Mouse (Mus musculus) forebrain, embryonic 12.5 days (tissue): ENCODE data around the gene Tmem184b. TPM values are rescaled to one million over a fixed set of nuclear protein-coding genes. Genes with fewer than 3 reads are reported as not detected.

Source experiments
- ATAC-seq: fragments of 200-750 bp; cut with Nextera tagmentation; 2 replicates; pipeline ENCODE4 v1.8.0; 2017; ENCODE audit warnings: moderate TSS enrichment; ENCODE audit not compliant: low FRiP score
- H3K27ac ChIP-seq: fragments of 300-500 bp; sonication (generic); 2 replicates; pipeline ENCODE4 v1.5.1; 2016; ENCODE audit warnings: mild to moderate bottlenecking
- H3K27me3 ChIP-seq: fragments of 300-500 bp; sonication (generic); 2 replicates; pipeline ENCODE4 v1.6.1; 2016; ENCODE audit warnings: mild to moderate bottlenecking
- H3K36me3 ChIP-seq: fragments of 300-500 bp; sonication (generic); replicated peaks from 2 replicates; pipeline ENCODE4 v1.6.1; 2016; ENCODE audit warnings: mild to moderate bottlenecking
- H3K4me1 ChIP-seq: fragments of 300-500 bp; sonication (generic); 2 replicates; pipeline ENCODE4 v1.6.1; 2016
- H3K4me2 ChIP-seq: fragments of 300-500 bp; sonication (generic); 2 replicates; pipeline ENCODE4 v1.6.1; 2016; ENCODE audit warnings: mild to moderate bottlenecking, moderate library complexity
- H3K4me3 ChIP-seq: fragments of 300-500 bp; sonication (generic); replicated peaks from 2 replicates; pipeline ENCODE4 v1.5.1; 2016; ENCODE audit warnings: mild to moderate bottlenecking
- H3K9ac ChIP-seq: fragments of 300-500 bp; sonication (generic); 2 replicates; pipeline ENCODE4 v1.6.1; 2016; ENCODE audit warnings: mild to moderate bottlenecking
- H3K9me3 ChIP-seq: fragments of 300-500 bp; sonication (generic); 2 replicates; pipeline ENCODE4 v1.6.1; 2016
- WGBS: fragments of 180-500 bp; shearing (Covaris S2); methylation state at CpG from one replicate; pipeline ENCODE4 v1.1.7; 2016; 5-methylcytosine and 5-hydroxymethylcytosine counted together
- polyA plus RNA-seq: library from polyadenylated mRNA; unstranded; fragments of >200 nt; fragmentation: Nextera tagmentation; extraction: Ambion mirVana; gene quantifications from 2 replicates; pipeline ENCODE4 v1.2.1, GENCODE M21; 2016

Tmem184b gene
- polyA plus RNA-seq, 1 experiment from 2014 or later: 43.6 TPM

DNA sequence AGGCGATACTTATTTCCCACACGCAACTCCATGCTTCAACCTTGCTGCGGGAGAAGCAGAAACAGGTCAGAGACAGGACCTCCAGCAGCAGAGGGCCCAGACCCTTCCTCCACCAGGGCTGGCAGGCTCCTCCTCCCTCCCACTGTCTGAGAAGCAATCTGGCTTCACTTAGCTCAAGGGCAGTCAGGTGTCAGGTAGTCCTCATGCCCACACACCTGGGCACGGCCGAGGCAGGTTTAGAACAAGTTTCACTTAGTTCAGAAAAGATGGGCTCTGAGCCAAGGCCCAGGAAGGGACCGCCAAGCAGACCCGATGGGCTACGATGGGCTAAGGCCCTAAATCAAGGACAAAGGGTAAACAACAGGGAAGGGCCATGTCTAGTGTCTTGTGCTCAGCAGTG lies 35.4 kb upstream of the Tmem184b start:
- Histone ChIP-seq H3K4me1 (peaks cover 67% of the 10 kb centered on the region), H3K4me3 (0 out of 2 replicates have a peak overlapping the region, but pooled peaks have one; percentile 4), H3K9ac (0 out of 2 replicates have a peak overlapping the region, but pooled peaks have one; percentile 94), H3K27ac (no peak overlapping the region), H3K27me3 (0 out of 2 replicates have a peak, but pooled peaks cover 6% of the 10 kb centered on the region), H3K9me3 (no peaks in the 10 kb centered on the region), H3K36me3 (peaks cover 51% of the 10 kb centered on the region), H3K4me2 (peak overlapping the region; percentile 80)
- 91% methylated on average over 8 of the region's 8 CpGs for WGBS
- no peak for ATAC-seq

DNA sequence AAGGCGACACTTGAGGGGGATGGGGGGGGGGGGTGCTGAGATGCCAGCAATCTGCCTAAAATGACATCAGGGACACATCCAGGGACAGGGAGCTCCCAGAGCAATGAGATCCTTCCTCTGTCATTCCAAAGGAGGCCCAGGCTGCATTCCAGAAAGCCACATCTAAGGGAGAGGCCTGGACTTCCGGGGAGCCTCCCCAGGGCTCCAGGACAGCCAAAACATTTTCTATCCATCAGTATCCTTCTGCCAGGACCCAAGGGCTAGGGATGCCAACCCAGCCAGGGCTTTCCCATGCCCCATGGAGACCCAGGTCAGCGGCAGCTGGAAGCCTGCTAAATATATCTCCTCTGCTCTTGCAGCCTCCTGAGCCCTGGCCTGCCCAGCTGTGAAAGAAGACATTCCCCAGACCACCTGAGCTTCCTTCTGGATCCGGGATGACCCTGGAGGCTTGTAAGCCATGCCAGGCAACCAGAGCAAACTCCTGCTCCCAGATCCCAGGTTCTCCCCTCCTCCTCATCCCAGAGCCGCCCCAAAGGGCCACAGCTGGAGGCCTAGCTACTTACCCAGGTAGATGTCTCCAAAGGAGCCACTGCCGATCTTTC lies 34.9 kb upstream of the Tmem184b start:
- H3K4me2 ChIP-seq: peak overlapping the region; percentile 80; the same call in 1 of the 2 replicates
- H3K4me3 ChIP-seq: 0 out of 2 replicates have a peak overlapping the region, but pooled peaks have one; percentile 4
- peaks cover 56% of the 10 kb centered on the region for H3K36me3 ChIP-seq
- H3K4me1 ChIP-seq: peaks cover 67% of the 10 kb centered on the region
- no peak for ATAC-seq
- no peak overlapping the region for H3K9ac ChIP-seq
- 89% methylated on average over 6 of the region's 6 CpGs for WGBS
- H3K27ac ChIP-seq: no peak overlapping the region
- 0 out of 2 replicates have a peak, but pooled peaks cover under 1% of the 10 kb centered on the region for H3K27me3 ChIP-seq
- H3K9me3 ChIP-seq: no peaks in the 10 kb centered on the region

DNA sequence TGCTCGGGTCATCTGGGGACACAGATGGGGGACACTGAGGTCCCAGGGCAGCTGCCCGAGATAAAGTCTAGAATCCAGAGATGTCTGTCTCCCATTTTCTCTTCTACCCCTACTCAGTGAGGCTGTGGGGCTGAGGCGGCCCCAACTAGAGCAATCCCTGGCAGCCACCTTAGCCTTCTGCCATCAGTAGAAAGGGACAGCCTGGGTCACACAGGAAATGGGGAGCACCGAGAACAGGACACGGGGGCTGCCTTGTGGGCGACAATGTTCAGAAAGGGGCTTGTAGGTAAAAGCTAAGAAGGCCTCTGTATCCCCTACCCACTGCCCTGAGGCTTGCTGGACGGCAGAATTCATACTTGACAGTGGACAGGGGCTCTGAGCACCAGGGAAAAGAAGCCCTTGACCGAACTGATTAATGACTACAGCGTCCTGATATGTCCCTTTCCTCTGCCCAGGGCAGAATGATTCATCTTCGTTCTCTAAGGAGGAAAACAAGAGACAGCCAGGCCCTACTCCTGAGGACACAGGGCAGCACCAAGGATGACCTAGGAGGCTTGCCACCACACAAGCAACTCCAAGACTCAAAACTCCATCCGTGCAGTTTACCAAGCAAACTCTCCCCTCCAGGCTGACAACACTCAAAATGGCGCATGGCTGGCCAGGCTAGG lies 34.3 kb upstream of the Tmem184b start:
- Histone ChIP-seq H3K27me3 (no peaks in the 10 kb centered on the region), H3K9ac (no peak overlapping the region), H3K36me3 (peaks cover 62% of the 10 kb centered on the region), H3K4me2 (no peak overlapping the region), H3K4me3 (no peak overlapping the region), H3K4me1 (peaks cover 65% of the 10 kb centered on the region), H3K27ac (no peak overlapping the region), H3K9me3 (no peaks in the 10 kb centered on the region)
- ATAC-seq: no peak
- 94% methylated on average over 12 of the region's 12 CpGs for WGBS

DNA sequence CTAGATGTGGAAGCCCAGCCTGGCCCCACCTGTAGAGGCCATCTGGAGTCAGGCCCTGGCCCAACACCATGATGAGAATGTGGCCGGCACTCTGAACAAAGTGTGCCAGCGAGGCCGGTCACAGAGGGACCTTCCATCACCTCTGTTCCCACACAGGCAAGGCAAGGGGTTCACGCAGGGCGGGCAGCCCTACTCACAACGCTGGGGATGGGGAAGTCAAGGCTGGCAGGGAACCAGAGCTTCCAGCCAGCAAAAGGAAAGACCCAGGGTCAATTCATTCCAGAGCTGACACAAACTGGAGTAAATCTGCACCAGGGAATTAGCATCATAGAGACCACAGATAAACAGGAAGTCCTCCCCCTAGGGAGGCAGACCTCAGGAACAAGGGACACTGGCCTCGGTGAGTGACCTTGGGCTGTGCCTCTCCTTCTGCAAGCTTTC lies 33.1 kb upstream of the Tmem184b start:
- peak overlapping the region; percentile 27; the same call in 1 of the 2 replicates for H3K9ac ChIP-seq
- peaks cover 73% of the 10 kb centered on the region for H3K36me3 ChIP-seq
- no peak overlapping the region for H3K27ac ChIP-seq
- no peak overlapping the region for H3K4me3 ChIP-seq
- H3K27me3 ChIP-seq: no peaks in the 10 kb centered on the region
- no peak for ATAC-seq
- H3K9me3 ChIP-seq: no peaks in the 10 kb centered on the region
- peaks cover 61% of the 10 kb centered on the region for H3K4me1 ChIP-seq
- 84% methylated on average over 7 of the region's 7 CpGs for WGBS
- H3K4me2 ChIP-seq: no peak overlapping the region; the same call in 1 of the 2 replicates

DNA sequence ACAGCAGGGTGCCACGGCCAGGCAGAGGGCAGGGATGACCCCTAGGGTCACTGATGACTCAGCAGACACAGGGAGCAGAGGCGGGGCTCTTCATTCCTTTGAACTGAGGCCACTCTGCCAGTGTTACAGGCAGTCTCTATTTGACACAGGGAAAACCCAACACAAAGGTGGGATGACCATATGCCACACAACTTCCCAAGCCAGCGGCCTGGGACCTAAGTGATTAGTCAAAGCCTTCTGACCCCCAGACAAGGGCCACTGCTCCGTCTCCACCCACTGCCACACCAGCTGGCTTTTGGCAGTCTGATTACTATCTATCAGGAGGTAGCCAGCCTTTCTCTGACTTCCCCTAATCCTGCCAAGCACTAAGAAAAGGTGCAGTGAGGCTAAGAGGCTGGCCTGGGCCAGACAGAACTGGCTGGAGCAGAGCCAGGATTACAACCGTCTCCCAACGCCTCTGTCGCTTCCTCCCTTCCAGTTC lies 31.9 kb upstream of the Tmem184b start:
- Histone ChIP-seq H3K4me2 (no peak overlapping the region), H3K9me3 (no peaks in the 10 kb centered on the region), H3K4me1 (peaks cover 56% of the 10 kb centered on the region), H3K27ac (no peak overlapping the region), H3K4me3 (no peak overlapping the region), H3K9ac (no peak overlapping the region), H3K36me3 (peaks cover 86% of the 10 kb centered on the region), H3K27me3 (no peaks in the 10 kb centered on the region)
- WGBS: 46% methylated on average over 7 of the region's 7 CpGs
- ATAC-seq: no peak

DNA sequence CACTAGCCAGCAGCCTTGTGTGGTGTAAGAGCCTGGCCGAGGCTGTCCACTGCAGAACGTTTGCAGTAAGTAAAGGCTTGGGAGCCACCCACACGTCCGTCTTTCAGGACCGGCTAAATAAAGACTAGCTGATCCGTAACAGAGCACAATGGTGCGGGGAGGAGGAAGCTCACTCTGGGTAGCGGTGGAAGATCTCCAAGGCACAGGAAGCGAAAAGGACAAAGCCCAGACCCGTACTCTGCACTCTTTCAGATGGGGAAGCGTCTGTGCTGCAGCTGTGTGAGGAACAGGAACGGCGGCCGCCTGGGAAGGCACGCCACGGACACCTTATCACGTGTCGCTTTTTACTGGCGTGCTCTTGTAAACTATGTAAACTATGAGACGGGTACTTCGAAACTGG lies 29.5 kb upstream of the Tmem184b start:
- H3K27me3 ChIP-seq: no peaks in the 10 kb centered on the region
- peaks cover 33% of the 10 kb centered on the region for H3K4me1 ChIP-seq
- H3K9ac ChIP-seq: no peak overlapping the region
- H3K4me2 ChIP-seq: no peak overlapping the region
- peaks cover 99% of the 10 kb centered on the region for H3K36me3 ChIP-seq
- WGBS: 57% methylated on average over 21 of the region's 21 CpGs
- no peak overlapping the region for H3K27ac ChIP-seq
- H3K9me3 ChIP-seq: no peaks in the 10 kb centered on the region
- ATAC-seq: no peak
- H3K4me3 ChIP-seq: no peak overlapping the region

DNA sequence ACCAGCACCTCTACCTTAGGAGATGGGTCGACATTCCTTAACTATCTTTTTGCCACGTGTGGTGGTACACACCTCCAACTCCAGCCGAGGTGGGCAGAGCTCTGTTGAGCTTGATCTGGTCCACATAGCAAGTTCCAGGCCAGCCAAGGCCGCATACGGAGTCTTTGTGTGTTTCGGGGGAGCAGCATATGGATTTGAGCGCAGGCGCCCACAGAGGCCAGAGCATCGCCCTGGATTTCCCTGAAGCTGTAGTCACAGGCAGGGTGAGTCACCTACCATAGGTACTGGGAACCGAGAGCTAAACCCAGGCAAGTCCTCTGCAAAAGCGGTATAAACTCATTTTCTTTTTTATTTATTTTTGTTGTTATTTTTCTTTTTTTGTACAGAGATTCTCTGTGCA lies 29.0 kb upstream of the Tmem184b start:
- WGBS: 88% methylated on average over 11 of the region's 11 CpGs
- Histone ChIP-seq H3K36me3 (peaks cover 99% of the 10 kb centered on the region), H3K4me1 (peaks cover 27% of the 10 kb centered on the region), H3K27me3 (no peaks in the 10 kb centered on the region), H3K9me3 (no peaks in the 10 kb centered on the region), H3K27ac (no peak overlapping the region), H3K4me3 (no peak overlapping the region), H3K9ac (no peak overlapping the region), H3K4me2 (no peak overlapping the region)
- no peak for ATAC-seq

DNA sequence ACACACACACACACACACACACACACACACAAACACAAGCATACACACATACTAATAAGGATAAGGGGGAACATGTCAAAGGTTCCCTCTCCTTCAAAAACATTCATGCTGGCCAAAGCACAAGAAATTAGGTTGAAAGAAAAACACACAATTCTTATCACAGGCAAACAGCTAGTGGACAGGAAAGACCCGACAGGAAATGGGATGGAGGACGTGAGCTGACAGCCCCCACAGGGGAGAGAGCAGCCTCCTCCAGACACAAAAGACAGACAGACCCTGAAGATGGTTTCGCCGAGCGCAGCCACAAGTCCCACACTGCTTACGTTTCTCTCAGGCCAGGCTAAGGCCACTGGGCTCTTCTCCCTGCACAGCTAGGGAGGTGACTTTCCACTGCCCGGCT lies 28.6 kb upstream of the Tmem184b start:
- H3K4me1 ChIP-seq: peaks cover 23% of the 10 kb centered on the region
- no peak overlapping the region for H3K27ac ChIP-seq
- H3K27me3 ChIP-seq: no peaks in the 10 kb centered on the region
- H3K4me2 ChIP-seq: no peak overlapping the region
- no peak overlapping the region for H3K9ac ChIP-seq
- no peak overlapping the region for H3K4me3 ChIP-seq
- 84% methylated on average over 7 of the region's 7 CpGs for WGBS
- no peaks in the 10 kb centered on the region for H3K9me3 ChIP-seq
- H3K36me3 ChIP-seq: peaks cover 99% of the 10 kb centered on the region
- ATAC-seq: no peak

DNA sequence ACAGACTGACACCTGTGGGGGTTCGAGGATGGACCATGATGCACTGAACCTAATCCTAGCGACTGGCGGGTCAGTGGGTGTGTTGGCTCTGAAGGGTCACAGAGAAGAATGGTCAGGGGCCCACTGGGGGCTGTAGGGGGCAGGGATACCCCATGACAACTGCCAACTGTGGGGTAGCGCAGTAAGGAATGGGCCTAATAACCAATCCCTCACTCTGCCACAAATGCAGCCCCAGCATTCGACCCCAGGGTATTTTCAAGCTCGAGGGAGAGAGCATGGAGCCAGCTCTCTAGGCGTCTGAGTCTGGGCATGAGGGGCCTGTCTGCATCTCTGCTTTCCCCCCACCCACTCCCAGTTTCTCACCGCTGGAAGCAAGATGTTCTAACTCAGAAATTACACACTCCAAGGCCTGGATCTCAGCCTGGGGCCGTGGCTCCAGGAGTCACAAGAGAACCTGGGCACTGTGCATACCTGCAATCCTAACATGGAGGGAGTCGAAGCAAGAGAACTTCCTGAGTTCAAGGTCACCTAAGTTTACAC lies 27.2 kb upstream of the Tmem184b start:
- no peak for ATAC-seq
- H3K4me1 ChIP-seq: peaks cover 9% of the 10 kb centered on the region; the same call in 1 of the 2 replicates
- H3K4me2 ChIP-seq: no peak overlapping the region
- no peak overlapping the region for H3K9ac ChIP-seq
- no peaks in the 10 kb centered on the region for H3K9me3 ChIP-seq
- 74% methylated on average over 10 of the region's 10 CpGs for WGBS
- H3K27ac ChIP-seq: no peak overlapping the region
- H3K27me3 ChIP-seq: no peaks in the 10 kb centered on the region
- no peak overlapping the region for H3K4me3 ChIP-seq
- H3K36me3 ChIP-seq: peaks cover 99% of the 10 kb centered on the region

DNA sequence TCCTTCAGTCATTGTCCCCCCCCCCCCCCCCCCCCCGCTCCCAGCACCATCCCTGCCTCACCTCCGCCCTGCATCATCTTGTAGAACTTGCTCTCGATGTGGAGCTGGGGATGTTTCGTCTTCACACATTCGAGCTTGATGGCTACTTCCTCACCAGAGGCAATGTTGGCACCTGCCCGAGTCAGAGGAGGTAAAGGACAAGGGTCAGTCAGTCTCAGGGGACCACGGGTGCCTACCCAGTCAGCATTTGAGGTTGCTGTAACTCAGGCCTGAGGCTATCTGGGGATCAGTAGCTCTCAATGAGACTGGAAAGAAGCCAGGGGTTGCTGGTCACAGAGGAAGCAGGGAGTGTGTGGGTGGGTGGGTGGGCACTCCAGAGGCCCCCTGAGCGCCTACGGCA lies 26.6 kb upstream of the Tmem184b start:
- Histone ChIP-seq H3K27ac (no peak overlapping the region), H3K4me1 (0 out of 2 replicates have a peak, but pooled peaks cover 4% of the 10 kb centered on the region), H3K36me3 (peaks cover 99% of the 10 kb centered on the region), H3K9ac (no peak overlapping the region), H3K9me3 (no peaks in the 10 kb centered on the region), H3K4me3 (no peak overlapping the region), H3K4me2 (no peak overlapping the region), H3K27me3 (no peaks in the 10 kb centered on the region)
- 89% methylated on average over 8 of the region's 9 CpGs for WGBS
- ATAC-seq: no peak

DNA sequence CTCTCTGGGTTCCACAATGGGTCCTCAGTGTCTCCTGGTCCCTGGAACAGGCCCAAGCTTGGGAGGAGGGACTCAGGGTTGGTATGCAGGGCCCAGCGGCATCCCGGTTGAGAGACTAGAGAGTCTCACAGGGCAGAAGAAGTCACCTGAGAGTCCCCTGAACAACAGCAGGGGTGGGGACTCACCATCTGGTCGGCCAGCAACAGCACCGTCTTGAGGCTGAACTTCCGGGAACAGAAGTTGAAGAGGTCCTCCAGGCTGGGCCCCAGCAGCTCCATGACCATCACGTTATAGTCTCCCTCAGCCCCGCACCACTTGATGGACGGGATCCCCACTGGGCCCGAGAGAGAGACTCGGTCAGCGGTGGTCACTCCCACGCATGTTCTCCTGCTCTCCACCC lies 26.2 kb upstream of the Tmem184b start:
- Histone ChIP-seq H3K4me2 (no peak overlapping the region), H3K36me3 (peaks cover 99% of the 10 kb centered on the region), H3K4me1 (0 out of 2 replicates have a peak, but pooled peaks cover 3% of the 10 kb centered on the region), H3K9ac (no peak overlapping the region), H3K27ac (no peak overlapping the region), H3K27me3 (no peaks in the 10 kb centered on the region), H3K4me3 (no peak overlapping the region), H3K9me3 (no peaks in the 10 kb centered on the region)
- ATAC-seq: no peak
- WGBS: 95% methylated on average over 12 of the region's 12 CpGs

DNA sequence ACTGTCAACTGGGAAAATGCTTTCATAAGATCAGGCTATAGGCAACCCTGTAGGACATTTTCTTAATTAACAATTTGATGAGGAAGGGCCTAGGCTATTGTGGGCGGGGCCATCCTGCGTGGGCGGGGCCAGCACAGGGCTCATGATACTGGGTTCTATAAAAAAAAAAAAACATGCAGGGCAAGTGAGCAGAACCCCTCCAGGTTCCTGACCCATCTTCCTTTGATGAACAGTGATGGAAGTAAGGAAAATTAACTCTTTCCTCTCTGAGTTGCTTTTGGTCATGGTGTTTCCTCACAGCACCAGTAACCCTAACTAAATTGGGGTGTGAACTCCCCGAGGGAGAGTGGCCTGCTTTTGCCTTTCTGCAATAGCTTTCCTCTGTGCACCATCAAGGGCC lies 25.2 kb upstream of the Tmem184b start:
- H3K36me3 ChIP-seq: peaks cover 99% of the 10 kb centered on the region
- H3K4me2 ChIP-seq: no peak overlapping the region
- no peak for ATAC-seq
- H3K4me3 ChIP-seq: no peak overlapping the region
- no peak overlapping the region for H3K9ac ChIP-seq
- no peaks in the 10 kb centered on the region for H3K9me3 ChIP-seq
- 0 out of 2 replicates have a peak, but pooled peaks cover 3% of the 10 kb centered on the region for H3K4me1 ChIP-seq
- no peak overlapping the region for H3K27ac ChIP-seq
- no peaks in the 10 kb centered on the region for H3K27me3 ChIP-seq
- 75% methylated on average over 4 of the region's 4 CpGs for WGBS
